Mouse (Mus musculus) left cerebral cortex, postnatal 14 days (tissue): ENCODE data around the gene Tab1. TPM values are rescaled to one million over a fixed set of nuclear protein-coding genes. Genes with fewer than 3 reads are reported as not detected.

Experiments
- DNase-seq, 2 experiments: peaks; one replicate each; pipeline ENCODE4 v3.0.0; 2021 to 2022; ENCODE audit warnings: low spot score in 2 of 2, mixed read lengths in 1 of 2
- intact Hi-C: fragments of 180-260 bp; cut with DNase I; formaldehyde crosslinking; loops from one replicate; pipeline ENCODE4 v1.15.1; 2025
- total RNA-seq, 2 experiments: library from RNA; stranded (reverse); gene quantifications; 2 replicates each; pipeline ENCODE4 v1.2.3; 2021

Tab1 gene
- total RNA-seq, 2 experiments from 2014 or later: 26.2 to 27.8 TPM

- DNase-seq: no peak
- intact Hi-C loops: loop anchor here (5.0 kb wide), 1 partner anchor 42 kb away; no protein-coding TSS in a partner anchor
Observed at GRCm38 (mm10) chr15:80175756-80176155, 42.8 kb downstream of the Tab1 start.

GRCm38 (mm10) chr15:80181561-80181960 lies 48.6 kb downstream of the Tab1 start:
- DNase-seq: no peak
- intact Hi-C loops: no loop called here

DNA sequence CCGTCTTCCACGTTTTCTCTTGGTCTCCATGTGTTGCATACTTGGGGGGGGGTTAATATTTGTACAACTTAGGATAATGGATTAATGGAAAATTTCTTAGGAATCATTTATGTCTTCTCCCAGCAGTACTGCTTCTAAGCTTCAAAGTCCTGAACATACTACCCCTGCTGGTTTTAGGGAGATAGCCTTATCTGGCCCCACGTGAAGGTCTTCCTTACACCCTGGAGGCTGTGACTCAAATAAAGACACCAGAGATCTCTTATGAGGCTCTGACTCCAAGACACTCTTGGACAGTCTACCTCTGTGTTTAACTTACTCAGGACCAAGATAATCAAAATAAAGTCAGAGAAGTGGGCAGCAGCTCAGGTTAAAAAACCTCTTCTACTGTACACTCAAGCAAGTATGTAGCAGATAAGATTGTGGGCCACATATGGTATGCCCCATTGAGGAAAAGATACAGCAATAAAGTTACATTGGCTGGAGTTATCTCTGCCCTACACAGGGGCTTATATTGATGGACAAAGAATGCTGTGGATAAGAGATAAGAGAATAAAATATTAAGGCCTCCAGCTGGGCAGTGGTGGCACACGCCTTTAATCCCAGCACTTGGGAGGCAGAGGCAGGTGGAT lies 49.3 kb downstream of the Tab1 start:
- intact Hi-C loops: no loop called here
- DNase-seq: no peak

DNA sequence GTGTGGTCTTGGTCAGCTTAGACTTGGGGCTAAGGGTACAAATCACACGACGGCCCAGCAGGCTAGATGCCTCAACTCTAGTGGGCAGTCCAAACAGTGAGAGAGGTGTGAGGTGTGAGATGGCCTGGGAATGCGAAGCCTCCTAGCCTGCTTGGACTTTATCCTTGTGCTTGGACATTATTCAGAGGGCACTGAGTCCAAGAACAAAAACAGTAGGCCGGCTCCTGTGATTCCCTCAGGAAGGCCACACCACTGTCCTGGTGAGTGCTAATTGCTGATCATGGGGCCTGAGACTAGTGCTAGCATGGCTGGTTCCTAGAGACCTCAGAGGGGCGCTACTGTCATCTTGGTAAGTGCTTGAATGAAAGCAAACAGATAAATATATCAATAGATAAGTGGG lies 56.0 kb downstream of the Tab1 start:
- intact Hi-C loops: no loop called here
- DNase-seq: no peak

GRCm38 (mm10) chr15:80190075-80190474 lies 57.1 kb downstream of the Tab1 start:
- DNase-seq: no peak
- intact Hi-C loops: no loop called here

DNA sequence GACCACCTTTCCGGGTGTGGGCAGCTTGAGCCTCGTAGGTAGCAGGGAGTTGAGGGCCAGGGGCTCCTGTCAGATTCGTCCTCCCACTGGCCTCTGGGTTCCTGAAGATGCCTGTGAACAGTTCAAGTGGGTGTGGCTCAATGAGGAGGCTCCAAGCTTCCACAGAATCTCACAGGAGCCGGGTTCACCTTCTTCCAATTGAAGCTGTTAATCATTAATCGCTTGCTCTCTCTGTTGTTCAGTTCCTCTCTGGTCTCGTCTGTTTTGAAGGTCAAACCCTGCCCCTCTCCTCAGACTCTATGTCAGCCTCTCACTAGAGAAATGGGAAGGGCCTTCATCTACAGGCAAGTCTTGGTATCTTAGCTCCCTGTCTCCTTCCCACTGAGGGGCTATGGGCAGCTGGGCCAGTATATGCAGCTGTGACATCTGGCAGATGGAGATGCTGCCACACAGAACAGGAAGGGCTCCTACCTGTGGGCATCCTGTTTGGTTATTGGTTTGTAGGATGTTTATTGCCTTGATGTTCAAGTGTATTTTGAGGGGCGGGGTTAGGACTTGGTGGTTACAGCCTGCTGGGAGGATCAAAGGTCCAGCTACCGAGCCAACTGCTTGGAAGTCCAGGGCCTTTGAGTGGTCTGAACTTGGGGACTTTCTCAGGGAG lies 58.8 kb downstream of the Tab1 start:
- no peak for DNase-seq

GRCm38 (mm10) chr15:80192246-80192585 lies 59.3 kb downstream of the Tab1 start:
- no peak for DNase-seq
- intact Hi-C loops: no loop called here

More for the DNA sequence above, 58.8 kb downstream of the Tab1 start:
- intact Hi-C loops: no loop called here

- DNase-seq: no peak
- intact Hi-C loops: no loop called here
Observed at GRCm38 (mm10) chr15:80192847-80193246, 59.9 kb downstream of the Tab1 start.

DNA sequence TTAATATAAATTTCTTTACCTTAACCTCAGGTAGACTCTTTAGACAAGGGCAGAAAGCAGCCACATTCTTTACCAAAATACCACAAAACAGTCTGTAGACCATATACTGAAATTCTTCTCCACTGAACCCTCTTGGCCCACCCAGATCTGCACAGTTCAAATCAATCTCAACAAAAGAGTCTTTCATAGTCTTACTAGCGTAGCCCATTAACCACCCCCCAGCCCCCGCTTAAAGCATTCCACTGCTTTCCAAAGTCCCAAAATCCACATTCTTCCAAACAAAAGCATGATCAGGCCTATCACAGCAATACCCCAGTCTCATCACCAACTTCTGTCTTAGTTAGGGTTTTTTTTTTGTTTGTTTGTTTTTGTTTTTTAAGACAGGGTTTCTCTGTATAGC lies 66.6 kb downstream of the Tab1 start:
- no peak for DNase-seq
- intact Hi-C loops: no loop called here

- intact Hi-C loops: no loop called here
- peak; percentile 47 to 55 for DNase-seq
Observed at GRCm38 (mm10) chr15:80202111-80202775, 69.3 kb downstream of the Tab1 start.

GRCm38 (mm10) chr15:80203406-80203805 lies 70.5 kb downstream of the Tab1 start:
- DNase-seq: no peak
- intact Hi-C loops: no loop called here

DNA sequence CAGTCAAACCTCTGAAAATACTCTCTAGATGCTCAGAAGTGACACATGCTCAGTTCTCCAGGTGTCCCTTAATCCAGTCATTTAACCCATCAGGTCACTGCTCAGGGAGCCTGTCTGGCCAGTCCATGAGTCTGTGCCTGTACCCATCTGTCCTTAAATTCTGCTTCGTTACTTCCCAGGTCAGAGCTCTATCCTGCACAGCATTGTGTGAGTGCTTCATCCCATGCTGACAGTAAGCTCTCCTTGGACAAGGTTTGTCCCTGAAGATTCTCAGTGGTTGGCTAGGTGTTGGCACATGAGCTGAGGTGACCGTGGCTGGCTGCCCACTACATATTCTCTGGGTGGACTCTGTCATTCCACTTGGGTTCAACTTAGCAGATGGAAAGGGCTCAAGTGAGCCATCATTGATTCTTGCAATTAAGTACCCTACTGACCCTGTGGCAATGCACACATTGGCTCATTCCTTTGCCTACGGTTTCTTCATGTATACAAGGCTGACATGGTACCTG lies 73.2 kb downstream of the Tab1 start:
- intact Hi-C loops: no loop called here
- DNase-seq: no peak

DNA sequence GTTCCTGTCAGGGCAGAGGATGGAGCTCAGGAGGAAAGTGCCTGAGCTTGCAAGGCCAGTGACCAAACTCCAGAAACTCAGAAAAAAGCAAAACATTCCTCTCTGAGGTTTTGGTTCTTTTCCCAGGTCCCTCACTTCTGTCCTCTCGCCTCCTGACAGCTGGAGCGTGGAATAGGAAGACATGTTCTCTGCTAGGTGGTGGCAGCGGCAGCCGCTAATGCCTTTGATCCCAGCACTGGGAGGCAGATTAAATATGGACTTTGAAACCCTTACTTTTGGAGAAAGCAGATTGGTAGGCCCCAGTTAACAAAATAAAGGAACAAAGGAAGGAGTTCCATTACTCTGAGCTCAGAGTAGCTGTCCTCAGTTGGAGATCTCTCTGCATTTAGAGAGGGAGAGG lies 75.5 kb downstream of the Tab1 start:
- no peak for DNase-seq
- intact Hi-C loops: no loop called here

Other genes starting within 250 kb of the Tab1 start
- gene Apobec3, start 241.5 kb upstream of the Tab1 start, total RNA-seq: 1 to 10 TPM; 4.2 to 5.1 TPM
- 10 to 100 TPM in 1 of 2 experiments, 1 to 10 TPM in 1; 9.9 to 11.9 TPM for gene Cbx7, start 162.0 kb upstream of the Tab1 start, total RNA-seq
- 10 to 100 TPM; 41.9 to 42.8 TPM for gene Pdgfb, start 118.2 kb upstream of the Tab1 start, total RNA-seq
- 100 to 1,000 TPM; 534 to 540 TPM for gene Syngr1, start 41.8 kb upstream of the Tab1 start, total RNA-seq
- 100 to 1,000 TPM; 449 to 461 TPM for gene Rpl3, start 41.3 kb upstream of the Tab1 start, total RNA-seq
- 100 to 1,000 TPM; 109 to 110 TPM for gene Mgat3, start 40.6 kb downstream of the Tab1 start, total RNA-seq
- 10 to 100 TPM; 30.7 to 31.4 TPM for gene Mief1, start 100.9 kb downstream of the Tab1 start, total RNA-seq
- 10 to 100 TPM; 18.7 to 25.4 TPM for gene AC140267.1, start 102.7 kb downstream of the Tab1 start, total RNA-seq
- 10 to 100 TPM; 93.4 TPM for gene Atf4, start 122.1 kb downstream of the Tab1 start, total RNA-seq
- 10 to 100 TPM; 41.9 to 42.6 TPM for gene Rps19bp1, start 131.2 kb downstream of the Tab1 start, total RNA-seq
- 100 to 1,000 TPM in 1 of 2 experiments, 10 to 100 TPM in 1; 85.0 to 100 TPM for gene Cacna1i, start 154.1 kb downstream of the Tab1 start, total RNA-seq